Mouse (Mus musculus) forebrain, postnatal 0 days (tissue): Measurements from ENCODE around the gene Pisd. TPM values are rescaled to one million over a fixed set of nuclear protein-coding genes. Genes with fewer than 3 reads are reported as not detected.
A peak's percentile ranks its signal among the peaks of the same experiment; 100 is the strongest.
"Not testable (repeated sequence)": the region's sequence is repeated elsewhere in the genome, so short reads cannot be mapped to it uniquely, and the experiment has no call there.

ENCODE experiments used
- ATAC-seq: fragments of 200-750 bp; cut with Nextera tagmentation; 2 replicates; pipeline ENCODE4 v1.8.0; 2017; ENCODE audit warnings: mild to moderate bottlenecking, moderate library complexity
- DNase-seq: peaks from one replicate; pipeline ENCODE4 v3.0.0-alpha.2; 2015
- H3K27ac ChIP-seq: fragments of 300-500 bp; sonication (generic); 2 replicates; pipeline ENCODE4 v1.5.1; 2014; ENCODE audit warnings: low read depth, mild to moderate bottlenecking, antibody characterized with exemption, low read length, moderate library complexity, mixed read lengths
- H3K27me3 ChIP-seq: fragments of 300-500 bp; sonication (generic); 2 replicates; pipeline ENCODE4 v1.6.1; 2014; ENCODE audit warnings: mild to moderate bottlenecking, low read length, mixed read lengths; ENCODE audit not compliant: insufficient read depth
- H3K36me3 ChIP-seq: fragments of 300-500 bp; sonication (generic); 2 replicates; pipeline ENCODE4 v1.6.1; 2014; ENCODE audit warnings: mild to moderate bottlenecking, moderate library complexity; ENCODE audit not compliant: insufficient read depth
- H3K4me1 ChIP-seq: fragments of 300-500 bp; sonication (generic); 2 replicates; pipeline ENCODE4 v1.6.1; 2014; ENCODE audit warnings: antibody characterized with exemption; ENCODE audit not compliant: insufficient read depth
- H3K4me2 ChIP-seq: fragments of 300-500 bp; sonication (generic); 2 replicates; pipeline ENCODE4 v1.6.1; 2014; ENCODE audit warnings: low read depth, mild to moderate bottlenecking, moderate library complexity
- H3K4me3 ChIP-seq: fragments of 300-500 bp; sonication (generic); 2 replicates; pipeline ENCODE4 v1.5.1; 2014; ENCODE audit warnings: low read depth, low read length, mixed read lengths
- H3K9ac ChIP-seq: fragments of 300-500 bp; sonication (generic); 2 replicates; pipeline ENCODE4 v1.6.1; 2014; ENCODE audit warnings: mild to moderate bottlenecking
- H3K9me3 ChIP-seq: fragments of 300-500 bp; sonication (generic); 2 replicates; pipeline ENCODE4 v1.6.1; 2016; ENCODE audit warnings: low read length
- CTCF ChIP-seq: sonication (generic); IDR thresholded peaks from 2 replicates; pipeline ENCODE4 v1.5.1; 2016; ENCODE audit warnings: antibody characterized with exemption, control low read depth, low read depth
- WGBS: fragments of 180-500 bp; shearing (Covaris S2); extraction: QIAGEN DNeasy Blood & Tissue Kit; methylation state at CpG from one replicate; pipeline ENCODE4 v1.1.7; 2014; 5-methylcytosine and 5-hydroxymethylcytosine counted together
- polyA plus RNA-seq: library from polyadenylated mRNA; unstranded; fragments of >200 nt; fragmentation: Nextera tagmentation; extraction: Ambion mirVana; gene quantifications from 2 replicates; pipeline ENCODE4 v1.2.1, GENCODE M21; 2015
- total RNA-seq: library from RNA; depleted of rRNA; stranded (reverse); fragments of >200 nt; gene quantifications from 2 replicates; pipeline ENCODE4 v1.2.3, GENCODE M21; 2014

Gene Pisd
- total and polyA plus RNA-seq, 2 experiments from 2014 or later = 96.4 to 99.1 TPM

DNA sequence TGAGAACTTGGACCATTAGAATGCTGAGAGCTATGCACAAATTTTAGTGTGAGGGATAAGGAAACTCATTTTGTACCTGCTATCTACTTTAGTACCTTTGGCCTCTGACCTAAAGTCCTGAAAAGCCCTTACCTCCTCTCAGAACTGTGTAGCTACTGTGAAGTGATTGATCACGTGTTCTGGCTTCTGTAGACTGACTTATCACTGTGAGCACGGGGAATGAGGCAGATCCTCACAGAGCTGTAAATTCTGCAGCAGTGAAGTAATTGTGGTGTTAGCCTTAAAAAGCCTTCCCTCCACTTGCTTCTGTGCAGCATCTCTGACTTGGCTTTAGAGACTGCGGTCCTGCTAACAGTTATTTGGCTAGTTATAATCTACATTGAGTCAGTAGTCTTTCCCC lies 24.7 kb downstream of the Pisd start:
- ATAC-seq = no peak
- H3K27me3 ChIP-seq = no peaks in the 10 kb centered on the region
- H3K36me3 ChIP-seq = peaks cover 21% of the 10 kb centered on the region
- no peak for TF ChIP-seq CTCF
- DNase-seq = no peak
- no peaks in the 10 kb centered on the region for H3K4me1 ChIP-seq
- no peaks in the 10 kb centered on the region for H3K9me3 ChIP-seq
- H3K27ac ChIP-seq = no peak overlapping the region
- no peak overlapping the region for H3K4me2 ChIP-seq
- WGBS = 98% methylated on average over 3 of the region's 3 CpGs
- no peak overlapping the region for H3K9ac ChIP-seq
- no peak overlapping the region for H3K4me3 ChIP-seq

- H3K27me3 ChIP-seq, H3K27ac ChIP-seq, DNase-seq, H3K4me2 ChIP-seq, H3K4me3 ChIP-seq, H3K9ac ChIP-seq, H3K4me1 ChIP-seq, H3K9me3 ChIP-seq, ATAC-seq: not testable (repeated sequence)
- peaks cover 21% of the 10 kb centered on the region for H3K36me3 ChIP-seq
- 96% methylated on average over 18 of the region's 18 CpGs for WGBS
Measured at GRCm38 (mm10) chr5:32760352-32760751, 25.1 kb downstream of the Pisd start.

GRCm38 (mm10) chr5:32759662-32760061 lies 25.8 kb downstream of the Pisd start:
- Histone ChIP-seq H3K4me3 (no peak overlapping the region), H3K27ac (no peak overlapping the region), H3K27me3 (no peaks in the 10 kb centered on the region), H3K4me1 (no peaks in the 10 kb centered on the region), H3K9ac (no peak overlapping the region), H3K4me2 (no peak overlapping the region), H3K36me3 (peaks cover 20% of the 10 kb centered on the region), H3K9me3 (no peaks in the 10 kb centered on the region)
- DNase-seq (no peak), ATAC-seq (no peak)
- 80% methylated on average over 2 of the region's 2 CpGs for WGBS
- no peak for TF ChIP-seq CTCF

DNA sequence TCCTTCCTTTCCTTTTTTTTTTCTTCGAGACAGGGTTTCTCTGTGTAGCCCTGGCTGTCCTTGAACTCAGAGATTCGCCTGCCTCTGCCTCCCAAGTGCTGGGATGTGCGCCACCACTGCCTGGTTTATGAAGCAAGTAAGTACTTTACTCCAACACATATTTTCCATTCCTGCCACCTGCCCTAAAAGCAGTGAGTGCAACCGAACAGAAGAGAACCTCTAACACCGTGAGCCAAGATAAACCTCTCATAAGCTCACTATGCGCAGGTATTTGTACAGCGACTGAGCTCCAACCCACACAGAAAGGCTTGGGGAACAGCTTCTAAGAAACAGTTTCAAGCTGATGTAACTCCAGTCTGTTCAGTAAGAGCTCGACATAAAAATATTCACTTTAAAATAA lies 29.3 kb downstream of the Pisd start:
- H3K27ac ChIP-seq = no peak overlapping the region
- H3K9me3 ChIP-seq = no peaks in the 10 kb centered on the region
- no peak for TF ChIP-seq CTCF
- H3K9ac ChIP-seq = no peak overlapping the region
- no peaks in the 10 kb centered on the region for H3K4me1 ChIP-seq
- H3K36me3 ChIP-seq = no peaks in the 10 kb centered on the region; the same call in 1 of the 2 replicates
- H3K4me3 ChIP-seq = no peak overlapping the region
- H3K27me3 ChIP-seq = no peaks in the 10 kb centered on the region
- 95% methylated on average over 8 of the region's 8 CpGs for WGBS
- no peak overlapping the region for H3K4me2 ChIP-seq
- ATAC-seq (no peak), DNase-seq (no peak)

DNA sequence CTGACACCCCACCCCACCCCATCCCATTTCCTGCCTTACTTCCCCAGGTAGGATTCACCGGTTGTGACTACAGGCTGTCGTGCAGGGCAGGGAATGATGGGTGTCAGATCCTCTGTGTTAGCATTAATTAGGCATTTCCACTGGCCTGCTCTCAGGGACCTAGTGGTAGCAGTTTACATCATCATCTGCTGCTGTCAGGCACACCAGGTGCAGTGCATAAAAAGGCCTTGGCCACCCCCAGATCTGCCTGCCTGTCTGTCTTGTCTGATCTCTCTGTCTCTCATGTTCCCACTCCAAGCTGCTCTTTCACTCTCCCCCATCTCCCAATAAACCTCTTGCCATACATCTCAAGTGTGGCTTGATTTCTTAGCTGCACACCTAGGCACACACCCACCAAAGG lies 33.7 kb downstream of the Pisd start:
- ATAC-seq = no peak
- no peak for DNase-seq
- Histone ChIP-seq H3K4me3 (no peak overlapping the region), H3K9me3 (no peaks in the 10 kb centered on the region), H3K4me1 (no peaks in the 10 kb centered on the region), H3K27me3 (no peaks in the 10 kb centered on the region), H3K9ac (no peak overlapping the region), H3K27ac (no peak overlapping the region), H3K36me3 (no peaks in the 10 kb centered on the region), H3K4me2 (no peak overlapping the region)
- 40% methylated on average over 2 of the region's 2 CpGs for WGBS
- TF ChIP-seq CTCF = no peak

DNA sequence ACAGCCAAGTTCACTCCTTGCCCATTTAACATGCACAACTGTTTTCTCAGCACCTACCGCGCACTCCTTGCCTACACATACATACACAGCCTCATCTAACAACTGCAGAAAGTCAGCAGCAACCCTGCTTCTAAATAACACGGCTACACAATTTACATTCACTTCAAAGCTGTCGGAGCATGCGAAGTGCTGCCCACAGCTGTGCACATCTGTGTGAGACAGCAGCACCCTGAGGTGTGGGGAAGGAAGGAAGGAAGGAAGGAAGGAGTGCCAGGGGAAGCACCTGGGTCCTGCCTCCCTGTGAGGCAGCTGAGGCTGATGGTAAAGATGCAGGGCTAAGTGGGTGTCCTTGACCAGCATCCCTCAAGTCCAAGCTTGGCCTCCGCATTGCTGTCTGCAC lies 36.5 kb downstream of the Pisd start:
- DNase-seq (no peak), ATAC-seq (no peak)
- no peaks in the 10 kb centered on the region for H3K9me3 ChIP-seq
- no peaks in the 10 kb centered on the region for H3K4me1 ChIP-seq
- no peak overlapping the region for H3K27ac ChIP-seq
- WGBS = 92% methylated on average over 6 of the region's 6 CpGs
- TF ChIP-seq CTCF = no peak
- H3K4me2 ChIP-seq = no peak overlapping the region
- no peak overlapping the region for H3K4me3 ChIP-seq
- H3K36me3 ChIP-seq = no peaks in the 10 kb centered on the region
- H3K27me3 ChIP-seq = no peaks in the 10 kb centered on the region
- H3K9ac ChIP-seq = no peak overlapping the region

GRCm38 (mm10) chr5:32747650-32748375 lies 37.6 kb downstream of the Pisd start:
- ATAC-seq (peak; percentile 76), DNase-seq (peak; percentile 66)
- 67% methylated on average over 6 of the region's 6 CpGs for WGBS
- H3K36me3 ChIP-seq = no peaks in the 10 kb centered on the region
- H3K27ac ChIP-seq = no peak overlapping the region
- peak; percentile 79 for TF ChIP-seq CTCF
- H3K9ac ChIP-seq = no peak overlapping the region
- H3K4me2 ChIP-seq = no peak overlapping the region
- no peaks in the 10 kb centered on the region for H3K27me3 ChIP-seq
- H3K9me3 ChIP-seq = no peaks in the 10 kb centered on the region
- no peak overlapping the region for H3K4me3 ChIP-seq
- no peaks in the 10 kb centered on the region for H3K4me1 ChIP-seq
